Mouse (Mus musculus) heart, embryonic 10.5 days (tissue): ENCODE results near the gene 6820408C15Rik. TPM values are rescaled to one million over a fixed set of nuclear protein-coding genes. Genes with fewer than 3 reads are reported as not detected.

Experiments
- DNase-seq: peaks from one replicate; pipeline ENCODE4 v3.0.0-alpha.2; 2017; ENCODE audit warnings: low spot score
- H3K27ac ChIP-seq: fragments of 300-500 bp; sonication (generic); 2 replicates; pipeline ENCODE4 v1.5.1; 2016; ENCODE audit warnings: mild to moderate bottlenecking
- H3K27me3 ChIP-seq: fragments of 300-500 bp; sonication (generic); 2 replicates; pipeline ENCODE4 v1.6.1; 2016; ENCODE audit warnings: mild to moderate bottlenecking; ENCODE audit not compliant: poor library complexity, insufficient read depth, severe bottlenecking
- H3K36me3 ChIP-seq: fragments of 300-500 bp; sonication (generic); 2 replicates; pipeline ENCODE4 v1.6.1; 2016; ENCODE audit warnings: mild to moderate bottlenecking, moderate library complexity
- H3K4me1 ChIP-seq: fragments of 300-500 bp; sonication (generic); 2 replicates; pipeline ENCODE4 v1.6.1; 2016; ENCODE audit warnings: mild to moderate bottlenecking
- H3K4me3 ChIP-seq: fragments of 300-500 bp; sonication (generic); 2 replicates; pipeline ENCODE4 v1.5.1; 2016; ENCODE audit warnings: mild to moderate bottlenecking, moderate library complexity
- H3K9me3 ChIP-seq: fragments of 300-500 bp; sonication (generic); 2 replicates; pipeline ENCODE4 v1.6.1; 2016; ENCODE audit warnings: mild to moderate bottlenecking, moderate library complexity
- WGBS: fragments of 180-500 bp; shearing (Covaris S2); methylation state at CpG from one replicate; pipeline ENCODE4 v1.1.7; 2016; 5-methylcytosine and 5-hydroxymethylcytosine counted together
- polyA plus RNA-seq: library from polyadenylated mRNA; unstranded; fragments of >200 nt; fragmentation: Nextera tagmentation; extraction: Ambion mirVana; gene quantifications from 2 replicates; pipeline ENCODE4 v1.2.1, GENCODE M21; 2016

Gene 6820408C15Rik
- polyA plus RNA-seq: 1.2 and 1.4 TPM in 2 replicates

GRCm38 (mm10) chr2:152415287-152415686 is at the start of gene 6820408C15Rik:
6820408C15Rik (plus strand) TSS chr2:152415587.
- WGBS: 25% methylated on average over 4 of the region's 4 CpGs
- Histone ChIP-seq H3K4me3 (peak within 1 kb of the TSS; percentile 97), H3K36me3 (peaks cover 3% of the 10 kb centered on the region; the same call in 1 of the 2 replicates), H3K27ac (peak within 1 kb of the TSS; percentile 100), H3K27me3 (no peaks in the 10 kb centered on the region), H3K4me1 (peaks cover 22% of the 10 kb centered on the region), H3K9me3 (peaks cover 4% of the 10 kb centered on the region; the same call in 1 of the 2 replicates)
- no peak for DNase-seq

GRCm38 (mm10) chr2:152367917-152368316 is 47.5 kb upstream of the 6820408C15Rik start:
- peaks cover 18% of the 10 kb centered on the region for H3K4me1 ChIP-seq
- DNase-seq: no peak
- H3K4me3 ChIP-seq: no peak overlapping the region
- no peaks in the 10 kb centered on the region for H3K36me3 ChIP-seq
- WGBS: 60% methylated on average over 5 of the region's 5 CpGs
- H3K27ac ChIP-seq: no peak overlapping the region
- no peaks in the 10 kb centered on the region for H3K9me3 ChIP-seq
- peaks cover 8% of the 10 kb centered on the region; the same call in 1 of the 2 replicates for H3K27me3 ChIP-seq

- no peaks in the 10 kb centered on the region for H3K9me3 ChIP-seq
These were observed 46.8 kb upstream of the 6820408C15Rik start for GRCm38 (mm10) chr2:152368532-152369140.

GRCm38 (mm10) chr2:152372104-152372503 is 43.3 kb upstream of the 6820408C15Rik start:
- no peak overlapping the region for H3K27ac ChIP-seq
- peaks cover 36% of the 10 kb centered on the region for H3K4me1 ChIP-seq
- no peak for DNase-seq
- WGBS: 81% methylated on average over 7 of the region's 7 CpGs
- no peaks in the 10 kb centered on the region for H3K9me3 ChIP-seq
- no peak overlapping the region for H3K4me3 ChIP-seq
- H3K27me3 ChIP-seq: peaks cover 38% of the 10 kb centered on the region
- no peaks in the 10 kb centered on the region for H3K36me3 ChIP-seq

More at GRCm38 (mm10) chr2:152368532-152369140, 46.8 kb upstream of the 6820408C15Rik start:
- Histone ChIP-seq H3K27me3 (peaks cover 8% of the 10 kb centered on the region; the same call in 1 of the 2 replicates), H3K4me1 (peaks cover 15% of the 10 kb centered on the region), H3K27ac (no peak overlapping the region), H3K4me3 (peak overlapping the region; percentile 27; the same call in 1 of the 2 replicates), H3K36me3 (no peaks in the 10 kb centered on the region)
- DNase-seq: peak; percentile 86
- WGBS: 20% methylated on average over 14 of the region's 14 CpGs

- Histone ChIP-seq H3K4me1 (peaks cover 36% of the 10 kb centered on the region), H3K9me3 (no peaks in the 10 kb centered on the region), H3K36me3 (no peaks in the 10 kb centered on the region), H3K4me3 (no peak overlapping the region), H3K27me3 (peaks cover 43% of the 10 kb centered on the region), H3K27ac (no peak overlapping the region)
- DNase-seq: no peak
- WGBS: 61% methylated on average over 4 of the region's 4 CpGs
These were observed 42.7 kb upstream of the 6820408C15Rik start for GRCm38 (mm10) chr2:152372661-152373060.

- WGBS: 80% methylated on average over 9 of the region's 9 CpGs
- H3K27ac ChIP-seq: no peak overlapping the region
- H3K36me3 ChIP-seq: no peaks in the 10 kb centered on the region
- no peak for DNase-seq
- no peak overlapping the region for H3K4me3 ChIP-seq
- peaks cover 35% of the 10 kb centered on the region for H3K4me1 ChIP-seq
- no peaks in the 10 kb centered on the region for H3K9me3 ChIP-seq
- peaks cover 46% of the 10 kb centered on the region for H3K27me3 ChIP-seq
These were observed 41.8 kb upstream of the 6820408C15Rik start for GRCm38 (mm10) chr2:152373547-152373946.

GRCm38 (mm10) chr2:152375652-152376344 is 39.6 kb upstream of the 6820408C15Rik start:
- Histone ChIP-seq H3K4me1 (peaks cover 24% of the 10 kb centered on the region), H3K27ac (peak overlapping the region; percentile 50), H3K4me3 (peak overlapping the region; percentile 42), H3K9me3 (no peaks in the 10 kb centered on the region), H3K27me3 (peaks cover 38% of the 10 kb centered on the region), H3K36me3 (no peaks in the 10 kb centered on the region)
- no peak for DNase-seq
- WGBS: 5% methylated on average over 21 of the region's 21 CpGs

- no peaks in the 10 kb centered on the region for H3K36me3 ChIP-seq
- H3K27me3 ChIP-seq: peaks cover 38% of the 10 kb centered on the region
- no peaks in the 10 kb centered on the region for H3K9me3 ChIP-seq
- DNase-seq: no peak
- H3K4me3 ChIP-seq: peak within 1 kb of the TSS; percentile 42
- WGBS: 3% methylated on average over 16 of the region's 16 CpGs
- H3K4me1 ChIP-seq: peaks cover 24% of the 10 kb centered on the region
- H3K27ac ChIP-seq: peak within 1 kb of the TSS; percentile 50
These were observed 39.0 kb upstream of the 6820408C15Rik start, which contains the start of gene Nrsn2 for GRCm38 (mm10) chr2:152376345-152376741. Nrsn2 (minus strand) TSS chr2:152376638.

GRCm38 (mm10) chr2:152384191-152384590 is 31.2 kb upstream of the 6820408C15Rik start:
- Histone ChIP-seq H3K9me3 (no peaks in the 10 kb centered on the region), H3K27me3 (no peaks in the 10 kb centered on the region), H3K36me3 (no peaks in the 10 kb centered on the region), H3K4me1 (no peaks in the 10 kb centered on the region), H3K27ac (no peak overlapping the region), H3K4me3 (no peak overlapping the region)
- no peak for DNase-seq
- 79% methylated on average over 4 of the region's 4 CpGs for WGBS

- Histone ChIP-seq H3K27me3 (no peaks in the 10 kb centered on the region), H3K9me3 (no peaks in the 10 kb centered on the region), H3K4me3 (no peak overlapping the region), H3K36me3 (0 out of 2 replicates have a peak, but pooled peaks cover 7% of the 10 kb centered on the region), H3K4me1 (peaks cover 32% of the 10 kb centered on the region), H3K27ac (no peak overlapping the region)
- no peak for DNase-seq
- 14% methylated on average over 3 of the region's 3 CpGs for WGBS
These were observed 22.6 kb upstream of the 6820408C15Rik start for GRCm38 (mm10) chr2:152392786-152393185.

- H3K27me3 ChIP-seq: no peaks in the 10 kb centered on the region
- peak overlapping the region; percentile 10; the same call in 1 of the 2 replicates for H3K4me3 ChIP-seq
- no peak for DNase-seq
- 48% methylated on average over 9 of the region's 9 CpGs for WGBS
- H3K4me1 ChIP-seq: peaks cover 34% of the 10 kb centered on the region
- 0 out of 2 replicates have a peak, but pooled peaks cover 7% of the 10 kb centered on the region for H3K36me3 ChIP-seq
- H3K27ac ChIP-seq: peak overlapping the region; percentile 43; the same call in 1 of the 2 replicates
- H3K9me3 ChIP-seq: no peaks in the 10 kb centered on the region
These were observed 22.0 kb upstream of the 6820408C15Rik start for GRCm38 (mm10) chr2:152393225-152394017.

GRCm38 (mm10) chr2:152395271-152395920 is 20.0 kb upstream of the 6820408C15Rik start:
- DNase-seq: no peak
- Histone ChIP-seq H3K27me3 (no peaks in the 10 kb centered on the region), H3K4me1 (peaks cover 49% of the 10 kb centered on the region), H3K4me3 (peak overlapping the region; percentile 91), H3K36me3 (0 out of 2 replicates have a peak, but pooled peaks cover 7% of the 10 kb centered on the region), H3K27ac (peak overlapping the region; percentile 99), H3K9me3 (no peaks in the 10 kb centered on the region)
- 22% methylated on average over 13 of the region's 13 CpGs for WGBS
